Mouse (Mus musculus): Measurements from ENCODE around the gene Wfs1. TPM values are rescaled to one million over a fixed set of nuclear protein-coding genes. Genes with fewer than 3 reads are reported as not detected.

Wfs1 gene
- polyA plus RNA-seq, 1 experiment from 2014 or later = 13.1 TPM

DNA sequence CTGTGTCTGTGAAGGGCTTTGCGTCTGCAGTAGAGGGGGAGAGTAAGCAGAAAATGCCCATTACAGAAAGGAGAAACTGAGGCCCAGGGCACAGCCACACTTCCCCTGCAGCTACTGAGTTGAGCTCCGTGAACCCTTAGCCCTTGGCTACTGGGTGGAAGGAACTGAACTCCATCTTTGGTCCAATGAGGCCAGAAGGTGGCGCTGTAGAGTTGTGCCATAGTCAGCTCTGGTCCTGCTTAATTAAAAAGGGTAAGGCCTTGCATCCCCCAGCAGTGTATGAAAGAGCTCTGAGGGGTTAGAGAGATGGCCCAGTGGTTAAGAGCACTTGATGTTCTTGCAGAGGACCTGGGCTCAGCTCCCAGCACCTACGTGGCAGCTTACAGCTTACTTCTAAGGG, 60.3 kb downstream of the Wfs1 start:
- Histone ChIP-seq H3K9me3 (replicated peaks; ENCODE audit: control insufficient read depth, low read length) (no peaks in the 10 kb centered on the region), H3K4me2 (ENCODE audit: low read depth, low read length) (no peak overlapping the region), H3K27ac (ENCODE audit: low read length) (no peak overlapping the region), H3K36me3 (ENCODE audit: control insufficient read depth, insufficient read depth, low read length) (no peaks in the 10 kb centered on the region), H3K27me3 (ENCODE audit: control insufficient read depth, insufficient read depth, low read length) (no peaks in the 10 kb centered on the region), H3K4me1 (ENCODE audit: control insufficient read depth, insufficient read depth, low read length) (no peaks in the 10 kb centered on the region), H3K9ac (ENCODE audit: low read length) (no peak overlapping the region), H3K4me3 (replicated peaks; ENCODE audit: low read length) (no peak overlapping the region)
- 46% methylated on average over 4 of the region's 4 CpGs for WGBS
- no peak for ATAC-seq (ENCODE audit: insufficient read depth, low FRiP score)

DNA sequence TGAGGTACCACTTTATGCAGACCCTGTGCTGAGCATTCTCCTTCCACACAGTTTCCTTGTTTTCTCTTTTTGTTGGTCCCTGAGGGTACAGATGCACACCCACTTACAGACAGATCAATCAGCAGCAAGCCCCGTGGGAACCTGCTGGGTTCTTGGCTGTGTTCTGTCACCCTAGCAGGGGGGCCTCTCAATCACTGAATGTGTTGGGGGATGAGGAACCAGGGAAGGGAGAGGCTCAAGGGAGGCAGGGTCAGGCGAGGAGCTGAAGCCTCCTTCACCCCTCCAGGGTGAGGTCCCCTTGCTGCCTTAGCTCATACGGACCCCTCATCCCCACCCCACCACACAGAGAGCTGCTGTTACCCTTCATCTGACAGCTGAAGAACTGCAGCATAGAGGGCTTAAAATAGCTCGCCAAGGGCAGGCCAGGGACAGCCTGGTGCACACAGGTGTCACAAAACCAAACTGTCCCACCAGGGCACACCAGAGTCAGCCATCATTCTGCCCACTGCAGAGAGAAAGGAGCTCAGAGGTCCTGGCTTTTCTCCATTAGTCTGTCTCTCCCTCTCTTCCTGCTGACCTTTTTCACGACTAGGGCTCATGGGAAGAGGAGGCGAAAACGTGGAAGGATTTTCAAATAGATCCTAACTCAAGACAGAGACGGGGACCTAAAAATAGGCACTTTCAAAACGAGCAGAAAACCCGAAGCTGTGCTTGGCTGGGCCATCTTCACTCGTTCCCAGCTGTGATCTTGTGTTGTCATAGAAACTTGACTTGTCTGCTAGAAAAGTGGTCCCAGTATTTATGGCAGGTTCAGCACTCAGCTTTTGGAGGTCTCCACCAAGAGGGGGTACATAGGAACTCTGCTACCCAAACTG, 64.9 kb downstream of the Wfs1 start:
- 33% methylated on average over 11 of the region's 11 CpGs for WGBS
- H3K4me1 ChIP-seq (ENCODE audit: control insufficient read depth, insufficient read depth, low read length) = no peaks in the 10 kb centered on the region
- no peak overlapping the region for H3K27ac ChIP-seq (ENCODE audit: low read length)
- H3K36me3 ChIP-seq (ENCODE audit: control insufficient read depth, insufficient read depth, low read length) = no peaks in the 10 kb centered on the region
- ATAC-seq (ENCODE audit: insufficient read depth, low FRiP score) = no peak
- no peak overlapping the region for H3K9ac ChIP-seq (ENCODE audit: low read length)
- no peak overlapping the region for H3K4me2 ChIP-seq (ENCODE audit: low read depth, low read length)
- H3K4me3 ChIP-seq (replicated peaks; ENCODE audit: low read length) = no peak overlapping the region
- H3K9me3 ChIP-seq (replicated peaks; ENCODE audit: control insufficient read depth, low read length) = no peaks in the 10 kb centered on the region
- no peaks in the 10 kb centered on the region for H3K27me3 ChIP-seq (ENCODE audit: control insufficient read depth, insufficient read depth, low read length)

DNA sequence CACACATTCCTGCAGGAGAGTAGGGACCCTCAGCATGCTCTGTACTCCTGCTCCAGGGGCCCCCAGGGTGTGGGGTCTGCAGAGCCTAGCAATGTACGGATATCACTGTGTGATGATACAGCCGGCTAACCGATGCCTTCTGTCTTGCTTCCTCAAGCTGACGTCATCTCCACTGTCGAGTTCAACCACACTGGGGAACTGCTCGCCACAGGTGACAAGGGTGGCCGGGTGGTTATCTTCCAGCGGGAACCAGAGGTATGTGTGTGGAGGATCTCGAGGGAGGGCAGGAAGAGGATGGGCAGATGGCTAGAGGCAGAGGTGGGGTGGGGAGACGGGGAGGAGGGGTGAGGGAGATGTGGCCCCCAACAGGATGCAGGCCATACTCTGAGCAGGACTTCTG, 66.2 kb downstream of the Wfs1 start:
- no peaks in the 10 kb centered on the region for H3K4me1 ChIP-seq (ENCODE audit: control insufficient read depth, insufficient read depth, low read length)
- ATAC-seq (ENCODE audit: insufficient read depth, low FRiP score) = no peak
- no peaks in the 10 kb centered on the region for H3K27me3 ChIP-seq (ENCODE audit: control insufficient read depth, insufficient read depth, low read length)
- H3K4me2 ChIP-seq (ENCODE audit: low read depth, low read length) = no peak overlapping the region
- no peak overlapping the region for H3K4me3 ChIP-seq (replicated peaks; ENCODE audit: low read length)
- H3K9me3 ChIP-seq (replicated peaks; ENCODE audit: control insufficient read depth, low read length) = no peaks in the 10 kb centered on the region
- H3K27ac ChIP-seq (ENCODE audit: low read length) = no peak overlapping the region
- no peaks in the 10 kb centered on the region for H3K36me3 ChIP-seq (ENCODE audit: control insufficient read depth, insufficient read depth, low read length)
- H3K9ac ChIP-seq (ENCODE audit: low read length) = no peak overlapping the region
- 67% methylated on average over 10 of the region's 10 CpGs for WGBS

DNA sequence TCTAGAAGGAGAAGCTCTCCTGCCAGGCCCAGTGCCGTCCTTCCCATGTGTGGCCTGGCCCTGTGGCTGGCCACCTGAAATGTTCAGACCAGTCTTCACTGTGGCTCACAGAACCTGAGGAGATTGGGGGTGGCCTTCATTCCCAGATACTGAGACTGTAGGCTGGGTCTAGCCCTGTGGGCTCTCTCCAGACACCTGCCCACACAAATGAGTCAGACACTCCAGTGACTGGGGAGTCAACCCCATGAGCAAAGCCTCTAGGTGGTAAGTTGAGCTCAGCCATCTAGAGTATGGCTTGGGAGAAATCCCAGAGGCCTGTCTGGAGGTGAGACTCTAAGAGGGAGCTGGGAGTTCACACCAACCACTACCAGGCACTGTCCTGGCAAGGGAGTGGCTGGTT, 67.1 kb downstream of the Wfs1 start:
- Histone ChIP-seq H3K9ac (ENCODE audit: low read length) (no peak overlapping the region), H3K36me3 (ENCODE audit: control insufficient read depth, insufficient read depth, low read length) (no peaks in the 10 kb centered on the region), H3K4me1 (ENCODE audit: control insufficient read depth, insufficient read depth, low read length) (no peaks in the 10 kb centered on the region), H3K27me3 (ENCODE audit: control insufficient read depth, insufficient read depth, low read length) (no peaks in the 10 kb centered on the region), H3K9me3 (replicated peaks; ENCODE audit: control insufficient read depth, low read length) (no peaks in the 10 kb centered on the region), H3K27ac (ENCODE audit: low read length) (no peak overlapping the region), H3K4me3 (replicated peaks; ENCODE audit: low read length) (no peak overlapping the region), H3K4me2 (ENCODE audit: low read depth, low read length) (no peak overlapping the region)
- 94% methylated on average over 1 of the region's 1 CpGs for WGBS
- ATAC-seq (ENCODE audit: insufficient read depth, low FRiP score) = no peak

- Histone ChIP-seq H3K4me2 (ENCODE audit: low read depth, low read length) (no peak overlapping the region), H3K4me3 (replicated peaks; ENCODE audit: low read length) (no peak overlapping the region), H3K36me3 (ENCODE audit: control insufficient read depth, insufficient read depth, low read length) (no peaks in the 10 kb centered on the region), H3K9ac (ENCODE audit: low read length) (no peak overlapping the region), H3K27me3 (ENCODE audit: control insufficient read depth, insufficient read depth, low read length) (no peaks in the 10 kb centered on the region), H3K9me3 (replicated peaks; ENCODE audit: control insufficient read depth, low read length) (no peaks in the 10 kb centered on the region), H3K4me1 (ENCODE audit: control insufficient read depth, insufficient read depth, low read length) (no peaks in the 10 kb centered on the region), H3K27ac (ENCODE audit: low read length) (no peak overlapping the region)
- 48% methylated on average over 1 of the region's 1 CpGs for WGBS
- no peak for ATAC-seq (ENCODE audit: insufficient read depth, low FRiP score)
Observed at GRCm38 (mm10) chr5:36920072-36920471, 68.9 kb downstream of the Wfs1 start.

GRCm38 (mm10) chr5:36918016-36918415, 71.0 kb downstream of the Wfs1 start:
- H3K4me2 ChIP-seq (ENCODE audit: low read depth, low read length) = no peak overlapping the region
- 80% methylated on average over 7 of the region's 7 CpGs for WGBS
- H3K27ac ChIP-seq (ENCODE audit: low read length) = no peak overlapping the region
- no peaks in the 10 kb centered on the region for H3K9me3 ChIP-seq (replicated peaks; ENCODE audit: control insufficient read depth, low read length)
- ATAC-seq (ENCODE audit: insufficient read depth, low FRiP score) = no peak
- H3K36me3 ChIP-seq (ENCODE audit: control insufficient read depth, insufficient read depth, low read length) = no peaks in the 10 kb centered on the region
- no peaks in the 10 kb centered on the region for H3K4me1 ChIP-seq (ENCODE audit: control insufficient read depth, insufficient read depth, low read length)
- no peak overlapping the region for H3K4me3 ChIP-seq (replicated peaks; ENCODE audit: low read length)
- no peak overlapping the region for H3K9ac ChIP-seq (ENCODE audit: low read length)
- no peaks in the 10 kb centered on the region for H3K27me3 ChIP-seq (ENCODE audit: control insufficient read depth, insufficient read depth, low read length)

DNA sequence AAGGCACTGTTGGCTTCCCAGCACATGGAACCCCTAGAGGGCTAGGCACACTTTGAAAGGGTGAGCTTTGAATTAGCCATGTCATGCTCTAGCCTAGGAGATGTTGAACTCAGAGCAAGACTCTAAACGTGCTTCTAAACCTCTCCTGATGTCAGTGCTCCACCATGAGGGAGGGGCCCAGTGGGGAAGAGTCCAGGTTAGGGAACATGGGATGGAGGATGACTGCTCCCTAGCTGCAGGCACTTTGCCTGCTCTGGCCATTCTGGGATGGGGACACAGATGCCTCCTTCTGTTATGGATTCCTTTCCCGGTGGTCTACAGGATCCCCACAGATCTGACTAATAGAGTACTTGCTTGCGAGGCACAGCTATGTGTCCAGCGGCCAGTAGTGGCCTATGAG, 71.8 kb downstream of the Wfs1 start:
- Histone ChIP-seq H3K27ac (ENCODE audit: low read length) (no peak overlapping the region), H3K27me3 (ENCODE audit: control insufficient read depth, insufficient read depth, low read length) (no peaks in the 10 kb centered on the region; the same call in 1 of the 2 replicates), H3K4me3 (replicated peaks; ENCODE audit: low read length) (no peak overlapping the region), H3K4me2 (ENCODE audit: low read depth, low read length) (no peak overlapping the region), H3K4me1 (ENCODE audit: control insufficient read depth, insufficient read depth, low read length) (no peaks in the 10 kb centered on the region), H3K9ac (ENCODE audit: low read length) (no peak overlapping the region), H3K36me3 (ENCODE audit: control insufficient read depth, insufficient read depth, low read length) (no peaks in the 10 kb centered on the region), H3K9me3 (replicated peaks; ENCODE audit: control insufficient read depth, low read length) (no peaks in the 10 kb centered on the region)
- ATAC-seq (ENCODE audit: insufficient read depth, low FRiP score) = no peak
- WGBS = 71% methylated on average over 4 of the region's 4 CpGs

- Histone ChIP-seq H3K9ac (ENCODE audit: low read length) (no peak overlapping the region), H3K4me2 (ENCODE audit: low read depth, low read length) (no peak overlapping the region), H3K27me3 (ENCODE audit: control insufficient read depth, insufficient read depth, low read length) (no peaks in the 10 kb centered on the region; the same call in 1 of the 2 replicates), H3K9me3 (replicated peaks; ENCODE audit: control insufficient read depth, low read length) (no peaks in the 10 kb centered on the region), H3K4me1 (ENCODE audit: control insufficient read depth, insufficient read depth, low read length) (no peaks in the 10 kb centered on the region), H3K36me3 (ENCODE audit: control insufficient read depth, insufficient read depth, low read length) (no peaks in the 10 kb centered on the region), H3K27ac (ENCODE audit: low read length) (no peak overlapping the region), H3K4me3 (replicated peaks; ENCODE audit: low read length) (no peak overlapping the region)
- WGBS = 72% methylated on average over 4 of the region's 4 CpGs
- no peak for ATAC-seq (ENCODE audit: insufficient read depth, low FRiP score)
Observed at GRCm38 (mm10) chr5:36916581-36916980, 72.4 kb downstream of the Wfs1 start.
